Mouse (Mus musculus) testis, adult 2 months (tissue): ENCODE data around the gene Fam72a.

Experiments used
- CTCF ChIP-seq: fragments of 200-500 bp; IDR thresholded peaks from 2 replicates; pipeline ENCODE4 v1.5.1; 2012; ENCODE audit warnings: low read depth, mild to moderate bottlenecking, inconsistent platforms, low read length, moderate library complexity; ENCODE audit not compliant: control insufficient read depth, insufficient read depth, insufficient replicate concordance
- POLR2A ChIP-seq: fragments of 200-500 bp; IDR thresholded peaks from 2 replicates; pipeline ENCODE4 v1.6.1; 2012; ENCODE audit warnings: low read depth, mild to moderate bottlenecking, inconsistent platforms, low read length, moderate library complexity; ENCODE audit not compliant: control insufficient read depth

DNA sequence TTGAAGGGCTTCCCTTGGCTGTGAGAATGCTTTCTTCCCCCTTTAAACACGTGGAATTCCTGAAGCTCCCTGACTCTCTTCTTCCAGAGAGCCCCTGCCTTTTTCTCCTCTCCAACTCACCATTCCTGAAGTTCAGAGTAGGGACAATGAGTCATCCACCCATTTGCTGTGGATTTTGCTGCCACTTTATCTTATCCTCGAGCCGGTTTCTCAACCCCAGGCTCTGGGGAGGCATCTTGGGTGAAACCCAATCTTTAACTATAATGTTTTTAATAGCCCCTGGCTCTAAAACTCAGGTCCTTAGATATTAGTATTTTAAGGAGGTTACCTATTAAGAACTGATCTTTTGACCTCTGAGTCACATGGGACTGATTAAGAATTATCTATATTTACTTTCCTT lies 13.7 kb downstream of the Fam72a start:
- TF ChIP-seq CTCF (no peak), POLR2A (no peak)
